ENCODE assay signal across 8 mouse cellular contexts in the genomic region with DNA sequence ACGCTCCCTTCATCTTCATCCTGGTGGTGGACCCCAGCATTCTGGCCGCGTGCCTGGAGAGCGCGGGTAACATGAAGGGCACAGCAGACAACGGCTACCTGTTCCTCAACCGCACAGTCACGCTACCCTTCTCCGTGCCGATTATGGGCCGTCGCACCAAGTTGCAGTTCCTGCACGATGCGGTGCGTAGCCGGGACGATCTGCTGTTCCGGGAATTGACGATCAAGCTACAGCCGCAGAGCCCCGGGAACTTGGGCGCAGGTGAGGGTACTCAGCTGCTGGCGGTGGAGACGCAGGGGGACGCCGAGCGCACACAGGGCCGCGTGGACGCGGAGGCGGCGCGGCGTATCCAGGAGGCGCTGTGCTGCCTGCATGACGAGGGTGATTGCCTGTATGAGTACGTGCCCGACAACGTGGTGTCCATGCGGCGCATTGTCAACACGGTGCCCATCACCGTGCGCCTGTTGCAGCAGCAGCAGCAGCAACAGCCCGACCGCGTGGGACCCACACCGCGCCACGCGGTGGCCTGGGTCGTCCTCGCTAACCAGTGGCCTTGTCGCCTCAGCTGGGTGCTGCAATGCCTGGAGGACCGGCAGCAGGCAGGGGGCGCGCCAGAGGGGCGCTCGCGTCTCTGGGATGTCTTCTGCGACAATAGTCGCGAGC. TPM values are rescaled to one million over a fixed set of nuclear protein-coding genes. Genes with fewer than 3 reads are reported as not detected.
DNase-seq lines count a peak whose midpoint lies in the region; ATAC-seq and TF ChIP-seq lines count a peak whose summit lies in the region.

No protein-coding gene starts in this region.

- peak; percentile 75 for ATAC-seq in hindbrain, embryonic 14.5 days (ENCODE audit: low FRiP score)

- TF ChIP-seq POLR2A in bone marrow, adult 2 months (IDR thresholded peaks at IDR 0.05; ENCODE audit: borderline replicate concordance, control insufficient read depth, low read depth, low read length): peak; percentile 5; the same call in 1 of the 2 replicates

- H3K27ac ChIP-seq in bone marrow, adult 2 months (ENCODE audit: control insufficient read depth, insufficient read depth, low read depth, low read length, poor library complexity): no peak overlapping the region
- H3K27ac ChIP-seq in hindbrain, embryonic 14.5 days: no peak overlapping the region

- H3K4me2 ChIP-seq in hindbrain, embryonic 14.5 days (replicated peaks): peak overlapping the region; percentile 80

- WGBS in bone marrow, adult 2 months: under 1% methylated on average over 64 of the region's 64 CpGs
- WGBS in hindbrain, embryonic 14.5 days: 1% methylated on average over 64 of the region's 64 CpGs

- peaks cover 63% of the 10 kb centered on the region for H3K27me3 ChIP-seq in hindbrain, embryonic 14.5 days (ENCODE audit: control insufficient read depth, insufficient read depth, low read length)

- peak overlapping the region; percentile 1 for H3K4me3 ChIP-seq in bone marrow, adult 2 months (replicated peaks; ENCODE audit: control insufficient read depth, low read depth, low read length)
- peak overlapping the region; percentile 39 for H3K4me3 ChIP-seq in hindbrain, embryonic 14.5 days (replicated peaks; ENCODE audit: low read length)

- peak; percentile 64 for DNase-seq in Muller cell, postnatal 12 days (ENCODE audit: inconsistent ontology term)
- DNase-seq in frontal cortex, postnatal 10 days (ENCODE audit: low spot score in 2 of 2): peak; percentile 57 to 77
- DNase-seq in hindbrain, embryonic 14.5 days (ENCODE audit: low spot score): peak; percentile 60
- peak; percentile 56 to 82 for DNase-seq in left cerebral cortex, postnatal 10 days (ENCODE audit: extremely low spot score in 1 of 2, low spot score in 2 of 2)
- DNase-seq in lung, postnatal 36 days: peak; percentile 70
- peak; percentile 83 to 86 for DNase-seq in right cerebral cortex, postnatal 10 days (ENCODE audit: low spot score in 2 of 2)
- DNase-seq in cerebellum, adult 11-12 months: no peak

- peak; percentile 30; the same call in 1 of the 2 replicates for TF ChIP-seq CTCF in bone marrow, adult 2 months (IDR thresholded peaks at IDR 0.05; ENCODE audit: control insufficient read depth, insufficient read depth, low read length)

- no peaks in the 10 kb centered on the region for H3K9me3 ChIP-seq in hindbrain, embryonic 14.5 days (ENCODE audit: control insufficient read depth, low read length)

- peak overlapping the region; percentile 50 for H3K9ac ChIP-seq in hindbrain, embryonic 14.5 days

- intact Hi-C loops in left cerebral cortex, postnatal 10 days (cut with DNase I): no loop called here

- no peaks in the 10 kb centered on the region; the same call in 1 of the 2 replicates for H3K4me1 ChIP-seq in bone marrow, adult 2 months (ENCODE audit: control insufficient read depth, insufficient read depth, low read length)
- peaks cover 25% of the 10 kb centered on the region for H3K4me1 ChIP-seq in hindbrain, embryonic 14.5 days (replicated peaks; ENCODE audit: control insufficient read depth, insufficient read depth, low read length)

- no peaks in the 10 kb centered on the region for H3K36me3 ChIP-seq in hindbrain, embryonic 14.5 days (replicated peaks; ENCODE audit: control insufficient read depth, insufficient read depth)

RNA-seq across cellular contexts. Expression of a gene that starts 6.2 kb away (rescaled TPM):
- polyA plus RNA-seq in bone marrow, adult 2 months (2011; ENCODE audit: insufficient read depth, insufficient read length, low replicate concordance, missing spikeins): not detected in 2 replicates
- polyA plus RNA-seq in hindbrain, embryonic 14.5 days (2014; fragmentation: Nextera tagmentation; extraction: Ambion mirVana): 0.98 and 1.1 TPM in 2 replicates
- under 1 TPM; 0.49 to 0.94 TPM for total RNA-seq in left cerebral cortex, postnatal 10 days (2021)

RNA-seq across cellular contexts. Expression of a gene that starts 15.7 kb away (rescaled TPM):
- 12.4 and 12.7 TPM in 2 replicates for polyA plus RNA-seq in bone marrow, adult 2 months (2011; ENCODE audit: insufficient read depth, insufficient read length, low replicate concordance, missing spikeins)
- polyA plus RNA-seq in hindbrain, embryonic 14.5 days (2014; fragmentation: Nextera tagmentation; extraction: Ambion mirVana): 34.2 and 38.8 TPM in 2 replicates
- total RNA-seq in left cerebral cortex, postnatal 10 days (2021): 10 to 100 TPM; 18.4 to 24.1 TPM

RNA-seq across cellular contexts. Expression of a gene that starts 15.7 kb away (rescaled TPM):
- polyA plus RNA-seq in bone marrow, adult 2 months (2011; ENCODE audit: insufficient read depth, insufficient read length, low replicate concordance, missing spikeins): 4.4 and 8.0 TPM in 2 replicates
- polyA plus RNA-seq in hindbrain, embryonic 14.5 days (2014; fragmentation: Nextera tagmentation; extraction: Ambion mirVana): 2.6 and 3.6 TPM in 2 replicates
- 1 to 10 TPM; 7.6 to 7.8 TPM for total RNA-seq in left cerebral cortex, postnatal 10 days (2021)

RNA-seq across cellular contexts. Expression of a gene that starts 39.0 kb away (rescaled TPM):
- 71.6 and 93.5 TPM in 2 replicates for polyA plus RNA-seq in bone marrow, adult 2 months (2011; ENCODE audit: insufficient read depth, insufficient read length, low replicate concordance, missing spikeins)
- polyA plus RNA-seq in hindbrain, embryonic 14.5 days (2014; fragmentation: Nextera tagmentation; extraction: Ambion mirVana): 12.7 and 12.9 TPM in 2 replicates
- 10 to 100 TPM; 78.7 to 79.3 TPM for total RNA-seq in left cerebral cortex, postnatal 10 days (2021)

RNA-seq across cellular contexts. Expression of a gene that starts 53.2 kb away (rescaled TPM):
- polyA plus RNA-seq in bone marrow, adult 2 months (2011; ENCODE audit: insufficient read depth, insufficient read length, low replicate concordance, missing spikeins): 2.8 and 3.0 TPM in 2 replicates
- 0.13 and 0.16 TPM in 2 replicates for polyA plus RNA-seq in hindbrain, embryonic 14.5 days (2014; fragmentation: Nextera tagmentation; extraction: Ambion mirVana)
- under 1 TPM; 0.36 to 0.45 TPM for total RNA-seq in left cerebral cortex, postnatal 10 days (2021)
